Mouse (Mus musculus) midbrain, embryonic 13.5 days (tissue): ENCODE measurements around the gene 1600012H06Rik. TPM values are rescaled to one million over a fixed set of nuclear protein-coding genes. Genes with fewer than 3 reads are reported as not detected.
"Not testable (repeated sequence)": the region's sequence is repeated elsewhere in the genome, so short reads cannot be mapped to it uniquely, and the experiment has no call there.

Source experiments
- ATAC-seq: fragments of 200-750 bp; cut with Nextera tagmentation; 2 replicates; pipeline ENCODE4 v1.8.0; 2017; ENCODE audit warnings: mild to moderate bottlenecking, moderate TSS enrichment, moderate library complexity
- H3K27ac ChIP-seq: fragments of 300-500 bp; sonication (generic); 2 replicates; pipeline ENCODE4 v1.5.1; 2015; ENCODE audit warnings: inconsistent platforms, mild to moderate bottlenecking, moderate library complexity
- H3K27me3 ChIP-seq: fragments of 300-500 bp; sonication (generic); 2 replicates; pipeline ENCODE4 v1.6.1; 2015; ENCODE audit warnings: mild to moderate bottlenecking, inconsistent platforms
- H3K36me3 ChIP-seq: fragments of 300-500 bp; sonication (generic); 2 replicates; pipeline ENCODE4 v1.6.1; 2015; ENCODE audit warnings: mild to moderate bottlenecking, inconsistent platforms
- H3K4me1 ChIP-seq: fragments of 300-500 bp; sonication (generic); replicated peaks from 2 replicates; pipeline ENCODE4 v1.6.1; 2015; ENCODE audit warnings: inconsistent platforms
- H3K4me2 ChIP-seq: fragments of 300-500 bp; sonication (generic); replicated peaks from 2 replicates; pipeline ENCODE4 v1.6.1; 2015; ENCODE audit warnings: moderate library complexity, mild to moderate bottlenecking, inconsistent platforms
- H3K4me3 ChIP-seq: fragments of 300-500 bp; sonication (generic); replicated peaks from 2 replicates; pipeline ENCODE4 v1.5.1; 2015; ENCODE audit warnings: mild to moderate bottlenecking, inconsistent platforms
- H3K9ac ChIP-seq: fragments of 300-500 bp; sonication (generic); replicated peaks from 2 replicates; pipeline ENCODE4 v1.6.1; 2015; ENCODE audit warnings: mild to moderate bottlenecking, inconsistent platforms
- H3K9me3 ChIP-seq: fragments of 300-500 bp; sonication (generic); 2 replicates; pipeline ENCODE4 v1.6.1; 2016; ENCODE audit warnings: mild to moderate bottlenecking, inconsistent platforms
- WGBS: fragments of 180-500 bp; shearing (Covaris S2); methylation state at CpG from one replicate; pipeline ENCODE4 v1.1.7; 2015; 5-methylcytosine and 5-hydroxymethylcytosine counted together
- polyA plus RNA-seq: library from polyadenylated mRNA; unstranded; fragments of >200 nt; fragmentation: Nextera tagmentation; extraction: Ambion mirVana; gene quantifications from 2 replicates; pipeline ENCODE4 v1.2.1, GENCODE M21; 2015

The 1600012H06Rik gene
- polyA plus RNA-seq, 1 experiment from 2014 or later: 28.2 TPM

GRCm38 (mm10) chr17:14992522-14993138 lies 49.6 kb downstream of the 1600012H06Rik start:
- not testable (repeated sequence) for H3K27ac ChIP-seq, H3K36me3 ChIP-seq, H3K27me3 ChIP-seq, H3K4me2 ChIP-seq, H3K9ac ChIP-seq, H3K9me3 ChIP-seq, H3K4me3 ChIP-seq, H3K4me1 ChIP-seq
- ATAC-seq: peak; percentile 80
- WGBS: no CpG with 5 or more reads among the region's 98 CpGs

DNA sequence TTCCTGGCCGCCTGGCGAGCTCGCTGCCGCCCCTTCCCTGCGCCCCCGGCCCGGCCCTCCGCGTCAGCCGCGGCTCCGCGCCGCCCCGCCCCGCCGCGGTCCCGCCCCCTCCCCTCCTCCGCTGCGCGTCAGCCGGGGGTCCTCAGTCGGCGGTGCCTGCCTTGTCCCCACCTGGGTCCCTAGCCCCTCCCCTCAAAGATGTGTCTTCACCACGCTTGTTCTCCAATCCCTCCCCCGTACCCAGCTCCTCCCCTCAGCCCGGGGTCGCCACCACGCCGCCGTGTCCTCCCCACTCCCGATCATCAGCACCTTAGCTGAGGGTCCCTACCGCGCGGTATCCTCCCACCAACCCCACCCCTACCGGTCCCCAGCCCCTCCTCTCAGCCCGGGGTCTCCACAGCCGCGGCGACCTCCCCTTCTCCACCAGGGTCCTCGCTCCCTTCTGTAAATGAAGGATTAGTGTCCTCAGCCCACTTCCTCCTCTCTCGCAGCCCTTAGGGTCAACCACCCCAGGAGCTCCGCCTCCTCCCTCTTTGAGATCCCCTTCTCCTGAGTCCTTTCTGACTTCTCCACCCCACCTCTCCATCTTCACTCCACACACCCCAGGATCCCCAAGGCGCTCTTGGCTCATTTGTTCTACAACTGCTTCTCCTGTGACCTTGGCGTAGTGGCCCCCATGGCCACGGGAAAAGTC lies 50.3 kb downstream of the 1600012H06Rik start:
- WGBS: no CpG with 5 or more reads among the region's 47 CpGs
- H3K9me3 ChIP-seq, H3K4me3 ChIP-seq, H3K9ac ChIP-seq, H3K4me2 ChIP-seq, H3K27me3 ChIP-seq, H3K36me3 ChIP-seq, H3K27ac ChIP-seq, H3K4me1 ChIP-seq: not testable (repeated sequence)
- ATAC-seq: peak; percentile 93

DNA sequence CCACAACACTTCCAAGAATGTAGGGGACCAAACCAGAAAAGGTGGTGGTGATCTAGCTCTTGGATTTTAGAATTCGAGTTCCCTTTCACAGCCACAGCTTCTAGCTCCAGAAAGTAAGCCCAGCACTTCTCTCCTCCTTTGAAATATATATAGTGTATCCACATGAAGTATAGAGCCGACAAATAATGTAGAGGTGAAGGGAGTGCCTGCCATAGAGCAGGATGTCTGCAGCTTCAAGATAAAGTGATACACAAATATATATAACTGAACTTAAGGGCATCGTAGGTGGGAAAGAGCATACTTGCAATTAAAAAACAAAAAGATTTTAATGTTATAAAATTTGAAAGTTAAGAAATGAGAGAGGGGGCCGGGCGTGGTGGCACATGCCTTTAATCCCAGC lies 51.2 kb downstream of the 1600012H06Rik start:
- not testable (repeated sequence) for H3K36me3 ChIP-seq, H3K4me3 ChIP-seq, H3K9me3 ChIP-seq, H3K27ac ChIP-seq, H3K9ac ChIP-seq, H3K4me2 ChIP-seq, H3K4me1 ChIP-seq, ATAC-seq, H3K27me3 ChIP-seq
- WGBS: no CpG with 5 or more reads among the region's 5 CpGs

DNA sequence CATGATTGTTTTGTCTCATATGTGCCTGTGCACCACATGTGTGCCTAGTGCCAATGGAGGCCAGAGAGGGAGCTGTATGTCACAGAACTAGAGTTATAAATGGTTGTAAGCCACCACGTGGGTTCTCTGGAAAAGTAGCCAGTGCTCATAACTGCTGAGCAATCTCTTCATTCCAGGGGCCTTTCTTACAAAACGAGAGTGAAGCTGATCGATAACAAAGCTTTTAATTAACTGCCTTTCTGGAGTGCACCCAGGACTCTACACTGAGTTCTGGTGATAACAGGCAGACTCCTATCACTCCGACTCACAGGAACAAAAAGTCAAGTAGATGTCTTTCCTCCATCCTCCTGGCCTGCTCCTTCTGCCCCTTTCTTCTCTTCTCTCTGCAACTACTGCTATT lies 57.1 kb downstream of the 1600012H06Rik start:
- not testable (repeated sequence) for H3K4me2 ChIP-seq, H3K9me3 ChIP-seq, H3K27me3 ChIP-seq, H3K4me3 ChIP-seq, H3K36me3 ChIP-seq, H3K9ac ChIP-seq, H3K27ac ChIP-seq, ATAC-seq, H3K4me1 ChIP-seq
- no CpG with 5 or more reads among the region's 4 CpGs for WGBS

- H3K4me1 ChIP-seq, H3K27ac ChIP-seq, H3K36me3 ChIP-seq, H3K27me3 ChIP-seq, ATAC-seq, H3K9me3 ChIP-seq, H3K4me3 ChIP-seq, H3K9ac ChIP-seq, H3K4me2 ChIP-seq: not testable (repeated sequence)
- WGBS: no CpG with 5 or more reads among the region's 3 CpGs
Observed at GRCm38 (mm10) chr17:15009088-15009487, 66.1 kb downstream of the 1600012H06Rik start.

Other genes with a start within 250 kb of the 1600012H06Rik start
- gene Thbs2, start 248.9 kb upstream of the 1600012H06Rik start, polyA plus RNA-seq: 1.1 and 1.2 TPM in 2 replicates
- 4.7 and 9.0 TPM in 2 replicates for gene Wdr27, start within 50 bp of the 1600012H06Rik start, polyA plus RNA-seq
- gene Phf10, start 18.1 kb downstream of the 1600012H06Rik start, polyA plus RNA-seq: 19.0 and 19.2 TPM in 2 replicates
- gene 9030025P20Rik, start 35.3 kb downstream of the 1600012H06Rik start, polyA plus RNA-seq: 10.6 and 11.8 TPM in 2 replicates
- 0.96 and 1.4 TPM in 2 replicates for gene Gm3417, start 35.6 kb downstream of the 1600012H06Rik start, polyA plus RNA-seq
- 15.4 and 17.8 TPM in 2 replicates for gene Gm3435, start 67.0 kb downstream of the 1600012H06Rik start, polyA plus RNA-seq
- gene Ermard, start 98.0 kb downstream of the 1600012H06Rik start, polyA plus RNA-seq: 111 and 114 TPM in 2 replicates
- gene Tcte3, start 98.3 kb downstream of the 1600012H06Rik start, polyA plus RNA-seq: not detected in 2 replicates
- 5.7 and 5.8 TPM in 2 replicates for gene Gm3448, start 98.4 kb downstream of the 1600012H06Rik start, polyA plus RNA-seq